Comparison of ENCODE assay signal across 17 mouse cellular contexts in genomic region chr7:29270445-29270844, GRCm38 (mm10). TPM values are rescaled to one million over a fixed set of nuclear protein-coding genes. Genes with fewer than 3 reads are reported as not detected.
"Had no signal": no experiment of that assay in that cellular context is flagged by ENCODE, and none has a peak within 500 bp of the region (broad histone marks: within the 10 kb centered on the region; RNA-seq: fewer than 3 reads in every experiment).

No protein-coding gene starts in this region.

- H3K9ac ChIP-seq: liver, embryonic 12.5 days; lung, embryonic 15.5 days; midbrain, embryonic 15.5 days; neural tube, embryonic 12.5 days had no signal

- H3K36me3 ChIP-seq: limb, embryonic 10.5 days; liver, embryonic 12.5 days; lung, embryonic 15.5 days; midbrain, embryonic 10.5 days; midbrain, embryonic 15.5 days; neural tube, embryonic 12.5 days had no signal

- H3K27ac ChIP-seq: limb, embryonic 10.5 days; liver, embryonic 12.5 days; macrophage; midbrain, embryonic 10.5 days; midbrain, embryonic 15.5 days; neural tube, embryonic 12.5 days had no signal

- H3K4me3 ChIP-seq: limb, embryonic 10.5 days; liver, embryonic 12.5 days; lung, embryonic 15.5 days; midbrain, embryonic 10.5 days; midbrain, embryonic 15.5 days; neural tube, embryonic 12.5 days had no signal

- ATAC-seq: inflammation-experienced regulatory T-cells, adult 6 months; intestine, postnatal 0 days; liver, embryonic 12.5 days; midbrain, embryonic 15.5 days had no signal

- H3K27me3 ChIP-seq: liver, embryonic 12.5 days; lung, embryonic 15.5 days; midbrain, embryonic 15.5 days; neural tube, embryonic 12.5 days had no signal

- H3K4me2 ChIP-seq: liver, embryonic 12.5 days; lung, embryonic 15.5 days; midbrain, embryonic 15.5 days; neural tube, embryonic 12.5 days had no signal

- H3K9me3 ChIP-seq: limb, embryonic 10.5 days; liver, embryonic 12.5 days; lung, embryonic 15.5 days; midbrain, embryonic 10.5 days; midbrain, embryonic 15.5 days; neural tube, embryonic 12.5 days had no signal

- H3K4me1 ChIP-seq: liver, embryonic 12.5 days; midbrain, embryonic 10.5 days; midbrain, embryonic 15.5 days; neural tube, embryonic 12.5 days had no signal

- DNase-seq: kidney, postnatal 10 days; kidney, postnatal 4 days; lung, postnatal 14 days; thymus, postnatal 14 days had no signal

RNA-seq across cellular contexts. Expression of gene Ppp1r14a, which starts 18.7 kb away (rescaled TPM):
- total RNA-seq: monocyte, adult 5-6 weeks; neutrophil, adult 5-6 weeks had no signal
- polyA plus RNA-seq: inflammation-experienced regulatory T-cells, adult 6 months; macrophage had no signal

RNA-seq across cellular contexts. Expression of gene 2200002D01Rik, which starts 22.2 kb away (rescaled TPM):
- total RNA-seq: layer of hippocampus, postnatal 14 days; left cerebral cortex, postnatal 14 days; monocyte, adult 5-6 weeks had no signal
- polyA plus RNA-seq: macrophage had no signal

RNA-seq across cellular contexts. Expression of gene Dpf1, which starts 33.3 kb away (rescaled TPM):
- total RNA-seq: monocyte, adult 5-6 weeks; neutrophil, adult 5-6 weeks had no signal
